Mouse (Mus musculus) c-Kit-negative CD71-positive TER-119-positive erythroid progenitor cells, embryonic 14.5 days (primary cell): ENCODE results near the gene Kpna6.

ENCODE experiments used
- DNase-seq: peaks from one replicate; pipeline ENCODE4 v3.0.0-alpha.2; 2013; ENCODE audit warnings: low read depth, low spot score

Gene Kpna6

GRCm38 (mm10) chr4:129618031-129618430 is 54.5 kb downstream of the Kpna6 start:
- DNase-seq = no peak

GRCm38 (mm10) chr4:129617121-129617641 is 55.4 kb downstream of the Kpna6 start:
- DNase-seq = no peak

GRCm38 (mm10) chr4:129616631-129617030 is 55.9 kb downstream of the Kpna6 start:
- DNase-seq = no peak

GRCm38 (mm10) chr4:129615801-129616290 is 56.7 kb downstream of the Kpna6 start:
- DNase-seq = no peak

DNA sequence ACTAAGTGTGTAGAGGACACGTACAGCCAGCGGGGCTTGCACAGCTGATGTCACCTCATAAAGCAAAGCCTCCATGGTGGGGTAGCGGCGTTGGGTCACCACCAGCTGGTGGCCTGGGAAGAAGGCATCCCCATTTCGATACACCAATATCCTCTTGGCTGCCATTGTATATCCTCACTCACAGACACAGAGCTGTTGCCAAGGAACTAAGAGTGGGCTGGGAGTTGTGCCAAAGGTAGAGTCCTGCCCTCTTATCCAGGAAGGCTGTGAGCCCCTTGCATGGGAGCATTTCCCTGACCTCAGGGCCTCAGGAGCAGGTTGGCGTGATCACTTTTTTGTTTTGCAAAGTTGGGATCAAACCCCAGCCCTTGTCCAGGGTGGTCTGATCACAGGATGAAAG is 58.5 kb downstream of the Kpna6 start, which contains the start of gene Dcdc2b:
Gene Dcdc2b, minus strand, starts transcription at position 165 of the 400 bp plus-strand sequence.
- no peak for DNase-seq

DNA sequence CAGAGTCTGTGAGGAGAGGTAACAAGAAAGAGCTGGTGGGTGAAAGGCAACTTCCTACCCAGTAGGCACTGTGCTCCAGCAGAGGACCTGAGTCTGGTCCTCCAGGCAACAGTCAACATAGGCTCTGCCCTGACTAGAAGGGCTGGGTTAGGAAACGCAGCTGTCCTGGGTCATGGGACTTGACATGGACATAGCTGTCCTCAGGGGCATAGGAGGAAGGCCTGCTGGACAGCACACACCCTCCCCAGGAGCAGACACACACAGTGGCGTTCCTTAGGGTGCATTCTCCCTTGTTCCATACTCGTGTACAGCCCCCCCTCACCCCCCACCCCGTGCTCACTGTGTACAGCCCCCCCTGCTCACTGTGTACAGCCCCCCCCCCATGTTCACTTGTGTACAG is 62.1 kb downstream of the Kpna6 start:
- DNase-seq = no peak

DNA sequence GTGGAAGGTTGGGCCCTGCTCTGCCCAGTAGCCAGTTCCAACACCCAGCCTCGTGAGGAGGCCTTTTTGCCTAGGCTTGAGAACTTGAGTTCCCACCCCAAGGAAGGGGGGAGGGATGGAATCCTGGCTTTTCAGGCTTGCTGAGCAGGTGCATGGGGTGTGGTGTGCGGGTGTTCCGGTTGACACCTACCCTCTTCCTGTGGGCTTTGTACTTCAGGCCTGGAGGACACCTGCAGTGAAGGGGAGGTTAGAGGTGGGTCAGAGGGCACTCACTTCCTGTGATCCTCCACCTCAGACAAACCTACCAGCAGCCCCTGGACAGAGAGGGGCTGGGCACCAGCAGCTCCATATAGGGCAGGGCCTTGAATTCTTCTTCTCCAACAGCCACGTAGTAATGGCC is 62.5 kb downstream of the Kpna6 start:
- DNase-seq = no peak

- no peak for DNase-seq
These were observed 63.4 kb downstream of the Kpna6 start for GRCm38 (mm10) chr4:129609139-129609631.

DNA sequence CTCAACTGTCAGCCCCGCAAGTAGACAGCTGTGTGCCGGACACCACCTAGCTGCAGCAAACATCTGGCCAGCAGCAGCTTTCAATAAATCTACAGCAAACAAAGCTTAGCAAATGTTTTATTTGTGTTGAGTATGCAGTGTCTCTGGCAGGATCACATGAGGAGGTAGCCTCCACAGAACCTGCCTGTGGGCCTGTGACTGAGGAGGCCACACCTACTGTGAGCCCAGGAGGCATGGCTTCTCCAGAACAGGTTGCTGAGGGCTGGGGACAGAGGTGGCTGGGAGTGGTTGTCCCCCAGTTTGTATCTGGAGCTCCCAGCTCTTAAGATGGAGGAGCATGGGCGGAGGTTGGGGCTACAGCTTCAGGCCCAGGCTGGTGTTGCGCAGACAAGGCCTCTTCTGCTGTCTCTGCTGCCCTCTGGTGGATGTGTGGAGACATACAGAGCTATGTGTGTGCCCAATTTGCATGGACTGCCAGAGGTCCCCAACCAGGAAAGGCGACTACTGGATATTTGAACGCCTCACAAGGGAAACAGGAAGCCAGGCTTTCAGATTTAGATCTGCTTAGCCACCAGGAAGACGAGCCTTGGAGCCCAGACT is 64.0 kb downstream of the Kpna6 start:
- DNase-seq = peak; percentile 80

- DNase-seq = peak; percentile 64
These were observed 72.1 kb downstream of the Kpna6 start, which contains the start of the genes Eif3i and Tmem234 for GRCm38 (mm10) chr4:129600233-129601158. Gene Eif3i (minus strand): TSS chr4:129600648. Gene Tmem234 (plus strand): TSS chr4:129600668.
